Mouse (Mus musculus) CH12.LX (cell line): ENCODE measurements around the gene Agpat4. TPM values are rescaled to one million over a fixed set of nuclear protein-coding genes. Genes with fewer than 3 reads are reported as not detected.

Experiments used
- DNase-seq: peaks from one replicate; pipeline ENCODE4 v3.0.0-alpha.2; 2013; ENCODE audit errors: extremely low read depth
- H3K27ac ChIP-seq: 2 replicates; pipeline ENCODE4 v1.5.1; 2012; ENCODE audit warnings: low read depth, mild to moderate bottlenecking, control low read depth, moderate library complexity; ENCODE audit not compliant: insufficient read depth
- H3K27me3 ChIP-seq: replicated peaks from 2 replicates; pipeline ENCODE3; 2012; ENCODE audit warnings: inconsistent platforms
- H3K36me3 ChIP-seq, 2 experiments: replicated peaks in 1 of 2; 2 replicates each; pipeline versions ENCODE3 to v1.6.1; 2012; ENCODE audit warnings: inconsistent platforms in 1 of 2, low read length in 1 of 2, mild to moderate bottlenecking in 1 of 2, mixed read lengths in 1 of 2, moderate library complexity in 1 of 2; ENCODE audit not compliant: control insufficient read depth in 1 of 2, insufficient read depth in 1 of 2
- H3K4me1 ChIP-seq, 2 experiments: 2 replicates each; pipeline ENCODE4 v1.6.1; 2012; ENCODE audit warnings: inconsistent platforms in 1 of 2, moderate library complexity in 1 of 2; ENCODE audit not compliant: insufficient read depth in 2 of 2, control insufficient read depth in 1 of 2
- H3K4me2 ChIP-seq: 2 replicates; pipeline ENCODE4 v1.6.1; 2012; ENCODE audit warnings: low read depth, mild to moderate bottlenecking, control low read depth; ENCODE audit not compliant: poor library complexity, insufficient read depth, severe bottlenecking
- H3K4me3 ChIP-seq, 3 experiments: fragments of 150-350 bp in 1 of 3; sonication (generic) in 1 of 3; replicated peaks in 1 of 3; 2 replicates each; pipeline versions ENCODE3 to v1.5.1; 2011 to 2012; ENCODE audit warnings: low read depth in 2 of 3, low read length in 2 of 3, mild to moderate bottlenecking in 2 of 3, moderate library complexity in 2 of 3, control low read depth in 1 of 3, improper control_type of control experiment in 1 of 3, inconsistent platforms in 1 of 3, mixed read lengths in 1 of 3; ENCODE audit not compliant: poor library complexity in 1 of 3
- H3K79me2 ChIP-seq: replicated peaks from 2 replicates; pipeline ENCODE4 v1.6.1; 2012; ENCODE audit warnings: mild to moderate bottlenecking, moderate library complexity; ENCODE audit not compliant: control insufficient read depth, poor library complexity, insufficient read depth, severe bottlenecking; ENCODE audit errors: extremely low read depth
- H3K9ac ChIP-seq: 2 replicates; pipeline ENCODE4 v1.6.1; 2012; ENCODE audit warnings: low read depth, mild to moderate bottlenecking, control low read depth, moderate library complexity; ENCODE audit not compliant: insufficient read depth
- H3K9me3 ChIP-seq: replicated peaks from 2 replicates; pipeline ENCODE3; 2012; ENCODE audit warnings: low read length, inconsistent platforms, mixed read lengths
- BHLHE40 ChIP-seq: IDR thresholded peaks from 2 replicates; pipeline ENCODE4 v1.6.1; 2011; ENCODE audit warnings: mild to moderate bottlenecking, low read depth, low read length, improper control_type of control experiment
- CHD2 ChIP-seq: IDR thresholded peaks from 2 replicates; pipeline ENCODE4 v1.6.1; 2011; ENCODE audit warnings: low read length, improper control_type of control experiment
- CTCF ChIP-seq, 2 experiments: IDR thresholded peaks in 1 of 2; conservative IDR thresholded peaks in 1 of 2; 2 replicates each; pipeline ENCODE4 v1.5.1; 2011 to 2012; ENCODE audit warnings: low read depth in 2 of 2, low read length in 2 of 2, improper control_type of control experiment in 1 of 2, inconsistent platforms in 1 of 2, mild to moderate bottlenecking in 1 of 2, moderate library complexity in 1 of 2
- EP300 ChIP-seq: IDR thresholded peaks from 2 replicates; pipeline ENCODE4 v1.6.1; 2011; ENCODE audit warnings: low read length, improper control_type of control experiment
- HCFC1 ChIP-seq: IDR thresholded peaks from 2 replicates; pipeline ENCODE4 v1.6.1; 2012; ENCODE audit warnings: low read depth, mild to moderate bottlenecking, inconsistent platforms, low read length, improper control_type of control experiment
- KAT2A ChIP-seq: IDR thresholded peaks from 2 replicates; pipeline ENCODE4 v1.6.1; 2012; ENCODE audit warnings: low read length, improper control_type of control experiment, inconsistent platforms; ENCODE audit not compliant: insufficient replicate concordance
- MAFK ChIP-seq: IDR thresholded peaks from 2 replicates; pipeline ENCODE4 v1.6.1; 2011; ENCODE audit warnings: low read length, improper control_type of control experiment; ENCODE audit not compliant: insufficient replicate concordance
- MAZ ChIP-seq: IDR thresholded peaks from 2 replicates; pipeline ENCODE4 v1.6.1; 2012; ENCODE audit warnings: low read depth, mild to moderate bottlenecking, inconsistent platforms, low read length, improper control_type of control experiment, moderate library complexity
- MEF2A ChIP-seq: IDR thresholded peaks from 2 replicates; pipeline ENCODE4 v1.6.1; 2014; ENCODE audit warnings: low read depth, mild to moderate bottlenecking, inconsistent platforms, low read length, improper control_type of control experiment, borderline replicate concordance
- NELFE ChIP-seq: IDR thresholded peaks from 2 replicates; pipeline ENCODE4 v1.6.1; 2011; ENCODE audit warnings: low read depth, low read length, improper control_type of control experiment
- POLR2AphosphoS2 ChIP-seq: IDR thresholded peaks from 2 replicates; pipeline ENCODE4 v1.6.1; 2011; ENCODE audit warnings: low read depth, low read length, improper control_type of control experiment
- RAD21 ChIP-seq: IDR thresholded peaks from 2 replicates; pipeline ENCODE4 v1.6.1; 2011; ENCODE audit warnings: low read depth, mild to moderate bottlenecking, low read length, improper control_type of control experiment, moderate library complexity
- RCOR1 ChIP-seq: conservative IDR thresholded peaks from 2 replicates; pipeline ENCODE4 v1.6.1; 2012; ENCODE audit warnings: low read depth, mild to moderate bottlenecking, inconsistent platforms, low read length, improper control_type of control experiment
- SIN3A ChIP-seq: IDR thresholded peaks from 2 replicates; pipeline ENCODE4 v1.6.1; 2012; ENCODE audit warnings: low read length, improper control_type of control experiment, inconsistent platforms
- SMC3 ChIP-seq: IDR thresholded peaks from 2 replicates; pipeline ENCODE4 v1.6.1; 2011; ENCODE audit warnings: low read depth, low read length, improper control_type of control experiment
- TBP ChIP-seq: conservative IDR thresholded peaks from 2 replicates; pipeline ENCODE4 v1.6.1; 2011; ENCODE audit warnings: low read depth, low read length, improper control_type of control experiment
- UBTF ChIP-seq: IDR thresholded peaks from 2 replicates; pipeline ENCODE4 v1.6.1; 2012; ENCODE audit warnings: low read depth, mild to moderate bottlenecking, inconsistent platforms, low read length, improper control_type of control experiment, moderate library complexity
- USF2 ChIP-seq: conservative IDR thresholded peaks from 2 replicates; pipeline ENCODE4 v1.6.1; 2011; ENCODE audit warnings: low read depth, low read length, improper control_type of control experiment
- ZC3H11A ChIP-seq: IDR thresholded peaks from 2 replicates; pipeline ENCODE4 v1.6.1; 2012; ENCODE audit warnings: low read depth, mild to moderate bottlenecking, inconsistent platforms, low read length, improper control_type of control experiment
- ZMIZ1 ChIP-seq: IDR thresholded peaks from 2 replicates; pipeline ENCODE4 v1.6.1; 2012; ENCODE audit warnings: low read depth, mild to moderate bottlenecking, inconsistent platforms, low read length, improper control_type of control experiment
- dilution Hi-C: fragments of 300-500 bp; cut with MboI; formaldehyde crosslinking; loops from 2 replicates; pipeline ENCODE4 v1.14.3; 2020; ENCODE audit warnings: low sequenced_read_pairs; ENCODE audit not compliant: extremely low pct_unique_long_range_greater_than_20kb, extremely low pct_ligation_motif_present
- in situ Hi-C: fragments of 300-500 bp; cut with MboI; formaldehyde crosslinking; loops from 3 replicates; pipeline ENCODE4 v1.14.3; 2019; ENCODE audit warnings: low sequenced_read_pairs, low pct_ligation_motif_present, low pct_unique_long_range_greater_than_20kb, mixed read lengths
- polyA plus RNA-seq: library from polyadenylated mRNA; unstranded; fragments of >175 nt; gene quantifications from 2 replicates; pipeline ENCODE4 v1.2.1, GENCODE M21; 2012; ENCODE audit warnings: low read depth; ENCODE audit not compliant: insufficient read length
- total RNA-seq, 2 experiments: library from RNA; depleted of rRNA; stranded (reverse); fragments of 300-350 nt in 1 of 2; fragments of >200 nt in 1 of 2; gene quantifications; 2 replicates each; pipeline ENCODE4 v1.2.3; 2012 to 2014

The Agpat4 gene
- total and polyA plus RNA-seq, 3 experiments = 34.7 to 83.2 (median 44.5) TPM

DNA sequence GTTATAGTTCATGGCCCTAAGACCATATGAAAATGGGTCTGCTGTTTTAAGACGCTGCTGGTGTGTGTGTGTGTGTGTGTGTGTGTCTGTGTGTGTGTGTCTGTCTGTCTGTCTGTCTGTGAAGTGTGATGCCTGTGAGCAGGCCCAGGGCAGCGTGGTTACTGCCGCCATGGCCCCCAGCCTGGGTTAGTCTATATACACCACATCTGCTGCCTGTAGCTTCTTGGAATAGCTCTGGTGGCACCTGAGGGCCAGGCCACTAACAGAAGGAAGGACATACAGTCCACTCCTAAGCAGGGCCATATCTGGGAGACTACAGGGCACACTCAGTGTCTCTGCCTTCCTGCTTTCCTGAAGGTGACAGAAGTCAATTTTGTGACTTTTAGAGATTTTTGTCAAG, 122.2 kb downstream of the Agpat4 start:
- no peaks in the 10 kb centered on the region for H3K9me3 ChIP-seq
- no peaks in the 10 kb centered on the region for H3K79me2 ChIP-seq
- in situ Hi-C loops (no loop called here), dilution Hi-C loops (no loop called here)
- DNase-seq = no peak
- no peak overlapping the region for H3K9ac ChIP-seq
- H3K27me3 ChIP-seq = no peaks in the 10 kb centered on the region
- TF ChIP-seq NELFE = no peak
- no peak for TF ChIP-seq MAZ
- TF ChIP-seq BHLHE40 = no peak
- no peak for TF ChIP-seq SIN3A
- TF ChIP-seq MAFK = no peak
- TF ChIP-seq, all 38 proteins: peak for 0
- Histone ChIP-seq H3K36me3 (peaks cover 32 to 80% of the 10 kb centered on the region in 2 experiments), H3K4me2 (no peak overlapping the region), H3K27ac (no peak overlapping the region), H3K4me3 (no peak overlapping the region), H3K4me1 (no peaks in the 10 kb centered on the region)

DNA sequence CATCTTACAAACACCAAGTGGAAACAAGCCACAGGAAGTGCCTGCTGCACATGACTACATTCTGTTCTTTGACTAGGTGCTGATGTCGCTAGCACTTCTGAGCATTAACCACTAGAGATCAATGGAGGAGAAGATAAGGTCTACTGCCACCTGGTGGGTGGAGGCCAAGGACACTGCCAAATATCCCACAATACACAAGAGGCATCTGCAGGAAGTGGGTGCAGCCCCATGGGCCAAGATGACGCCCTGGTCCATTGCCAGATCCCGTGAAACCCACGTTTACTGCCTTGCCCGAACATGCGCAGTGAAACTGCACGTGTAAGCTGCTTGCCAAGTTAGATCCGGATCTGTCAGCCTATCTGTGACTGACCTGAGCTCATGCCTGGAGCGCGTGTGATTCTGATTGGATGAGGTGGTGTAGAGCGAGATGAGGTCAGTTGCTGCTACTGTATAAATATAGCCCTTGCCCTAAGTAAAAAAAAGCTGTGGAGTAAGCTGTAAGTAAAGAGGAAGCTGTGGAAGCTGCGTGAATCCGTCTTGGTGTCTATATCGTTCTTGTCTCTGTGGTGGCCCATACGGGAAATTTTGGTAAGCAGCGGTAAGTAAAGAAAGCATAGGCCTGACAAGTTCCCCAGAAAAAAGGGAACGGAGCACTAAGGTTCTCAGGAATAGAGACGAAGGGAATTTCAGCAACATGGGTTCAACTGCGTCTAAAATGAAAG, 131.4 kb downstream of the Agpat4 start:
- Histone ChIP-seq H3K4me1 (peaks cover 0 to 3% of the 10 kb centered on the region in 2 experiments; a peak in 1 of 4 replicates), H3K27me3 (no peaks in the 10 kb centered on the region), H3K4me3 (no peak overlapping the region), H3K9ac (no peak overlapping the region), H3K27ac (no peak overlapping the region), H3K79me2 (no peaks in the 10 kb centered on the region), H3K9me3 (peaks cover 8% of the 10 kb centered on the region), H3K36me3 (peaks cover 50 to 63% of the 10 kb centered on the region in 2 experiments), H3K4me2 (no peak overlapping the region)
- peak; percentile 56 for DNase-seq
- in situ Hi-C loops = loop anchor here (10.0 kb wide), 1 partner anchor 115 kb away; no protein-coding TSS in a partner anchor
- TF ChIP-seq RAD21 = peak; percentile 17
- no peak for TF ChIP-seq KAT2A
- TF ChIP-seq CTCF (conservative IDR thresholded peaks at IDR 0.05 in 1 of 2, IDR thresholded peaks at IDR 0.05 in 1 of 2; ENCODE audit: low read depth in 2 of 2, low read length in 2 of 2) = peak in 1 of 2 experiments; percentile 57; a peak in 3 of 4 replicates
- TF ChIP-seq SMC3 = peak; percentile 45
- TF ChIP-seq NELFE = no peak
- TF ChIP-seq MEF2A = no peak
- dilution Hi-C loops = no loop called here

DNA sequence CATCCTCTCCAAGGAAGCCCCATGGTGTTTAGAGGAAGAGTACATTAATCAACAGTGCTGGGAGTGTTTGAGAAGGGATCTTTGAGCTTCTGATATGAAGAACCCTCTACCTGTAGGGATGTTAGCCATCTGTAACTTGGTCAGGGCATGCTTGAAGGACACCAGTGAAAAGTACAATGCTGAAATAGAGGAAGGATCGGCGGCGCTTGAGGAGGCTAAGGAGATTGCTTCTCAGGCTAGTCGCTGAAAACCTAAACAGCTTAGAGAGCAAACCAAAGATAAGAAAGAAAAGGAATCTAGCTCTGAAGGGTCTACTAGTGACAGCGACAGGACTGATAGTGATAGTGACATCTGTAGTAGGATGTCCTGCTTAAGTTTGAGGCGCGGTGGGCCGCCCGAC, 132.1 kb downstream of the Agpat4 start:
- Histone ChIP-seq H3K36me3 (peaks cover 56 to 68% of the 10 kb centered on the region in 2 experiments), H3K27me3 (no peaks in the 10 kb centered on the region), H3K79me2 (no peaks in the 10 kb centered on the region), H3K4me2 (no peak overlapping the region), H3K27ac (no peak overlapping the region), H3K4me1 (peaks cover 0 to 3% of the 10 kb centered on the region in 2 experiments; a peak in 1 of 4 replicates), H3K9ac (no peak overlapping the region), H3K9me3 (peaks cover 8% of the 10 kb centered on the region), H3K4me3 (no peak overlapping the region)
- in situ Hi-C loops (loop anchor here (10.0 kb wide), 1 partner anchor 114 kb away; no protein-coding TSS in a partner anchor), dilution Hi-C loops (no loop called here)
- TF ChIP-seq ZC3H11A (no peak), UBTF (no peak), POLR2AphosphoS2 (no peak), TBP (no peak), EP300 (no peak), BHLHE40 (no peak), CHD2 (no peak), RCOR1 (no peak), HCFC1 (no peak), ZMIZ1 (no peak), MAFK (no peak), USF2 (no peak)
- DNase-seq = no peak
